ENCODE assay signal across 8 mouse cellular contexts in genomic region chr3:78358377-78358776, GRCm38 (mm10).
DNase-seq lines count a peak whose midpoint lies in the region; ATAC-seq and TF ChIP-seq lines count a peak whose summit lies in the region.

No protein-coding gene starts in this region.

- no peak overlapping the region for H3K27ac ChIP-seq in liver, adult 2 months (replicated peaks; ENCODE audit: insufficient read depth, low read depth, low read length)
- no peak overlapping the region for H3K27ac ChIP-seq in liver, embryonic 11.5 days (ENCODE audit: low read depth, low read length)
- H3K27ac ChIP-seq in embryonic facial prominence, embryonic 14.5 days (replicated peaks; ENCODE audit: low read depth, low read length) = no peak overlapping the region

- 36% methylated on average over 1 of the region's 1 CpGs for WGBS in liver, adult 2 months
- WGBS in liver, embryonic 11.5 days = 49% methylated on average over 1 of the region's 1 CpGs
- WGBS in embryonic facial prominence, embryonic 14.5 days = 48% methylated on average over 1 of the region's 1 CpGs

- peak; percentile 23; the same call in 1 of the 2 replicates for TF ChIP-seq CTCF in liver, adult 2 months (IDR thresholded peaks at IDR 0.05; ENCODE audit: low read depth, low read length)

- no peaks in the 10 kb centered on the region for H3K79me2 ChIP-seq in liver, adult 2 months (ENCODE audit: control insufficient read depth, insufficient read depth, low read length)

- no peaks in the 10 kb centered on the region for H3K36me3 ChIP-seq in liver, adult 2 months (ENCODE audit: control insufficient read depth, insufficient read depth, low read length)
- no peaks in the 10 kb centered on the region for H3K36me3 ChIP-seq in liver, embryonic 11.5 days (ENCODE audit: control insufficient read depth, insufficient read depth, low read length)
- no peaks in the 10 kb centered on the region for H3K36me3 ChIP-seq in embryonic facial prominence, embryonic 14.5 days (ENCODE audit: control insufficient read depth, insufficient read depth, low read length)

- H3K9me3 ChIP-seq in liver, embryonic 11.5 days (ENCODE audit: control insufficient read depth, low read length) = no peaks in the 10 kb centered on the region
- H3K9me3 ChIP-seq in embryonic facial prominence, embryonic 14.5 days (ENCODE audit: control insufficient read depth, low read length) = no peaks in the 10 kb centered on the region

- no peaks in the 10 kb centered on the region for H3K27me3 ChIP-seq in liver, adult 2 months (ENCODE audit: control insufficient read depth, insufficient read depth, low read length)
- no peaks in the 10 kb centered on the region for H3K27me3 ChIP-seq in liver, embryonic 11.5 days (replicated peaks; ENCODE audit: control insufficient read depth, insufficient read depth, low read length)
- no peaks in the 10 kb centered on the region for H3K27me3 ChIP-seq in embryonic facial prominence, embryonic 14.5 days (replicated peaks; ENCODE audit: control insufficient read depth, insufficient read depth, low read length)

- no peak overlapping the region for H3K9ac ChIP-seq in liver, adult 2 months (ENCODE audit: low read depth, low read length)
- H3K9ac ChIP-seq in liver, embryonic 11.5 days (ENCODE audit: low read depth, low read length) = no peak overlapping the region
- H3K9ac ChIP-seq in embryonic facial prominence, embryonic 14.5 days (ENCODE audit: low read depth, low read length) = no peak overlapping the region

- no peaks in the 10 kb centered on the region for H3K4me1 ChIP-seq in liver, adult 2 months (ENCODE audit: control insufficient read depth, insufficient read depth, low read length)
- no peaks in the 10 kb centered on the region for H3K4me1 ChIP-seq in liver, embryonic 11.5 days (replicated peaks; ENCODE audit: control insufficient read depth, insufficient read depth, low read length)
- H3K4me1 ChIP-seq in embryonic facial prominence, embryonic 14.5 days (ENCODE audit: control insufficient read depth, insufficient read depth, low read length) = no peaks in the 10 kb centered on the region

- TF ChIP-seq POLR2A in liver, adult 2 months (IDR thresholded peaks at IDR 0.05; ENCODE audit: extremely low read depth, insufficient read depth, low read length) = no peak

- H3K4me2 ChIP-seq in liver, embryonic 11.5 days = no peak overlapping the region
- H3K4me2 ChIP-seq in embryonic facial prominence, embryonic 14.5 days (ENCODE audit: low read depth, low read length) = no peak overlapping the region

- DNase-seq in liver, adult 2 months (ENCODE audit: extremely low read depth, low read depth, low spot score) = peak; percentile 40
- no peak for DNase-seq in liver, embryonic 11.5 days (ENCODE audit: low spot score)
- DNase-seq in brain, adult 2 months (ENCODE audit: low read depth, low spot score) = peak; percentile 80
- DNase-seq in embryonic facial prominence, embryonic 14.5 days (ENCODE audit: low spot score) = peak; percentile 72
- peak; percentile 30 for DNase-seq in layer of hippocampus, adult 9-10 months (ENCODE audit: low spot score)
- peak; percentile 41 for DNase-seq in right cerebral cortex, adult 18-20 months
- no peak for DNase-seq in adrenal gland, postnatal 4 days (ENCODE audit: low spot score in 2 of 2)
- no peak for DNase-seq in adrenal gland, postnatal 25 days

- no peak overlapping the region for H3K4me3 ChIP-seq in liver, adult 2 months (ENCODE audit: insufficient read depth, low read depth, low read length)
- H3K4me3 ChIP-seq in liver, embryonic 11.5 days (ENCODE audit: low read depth, low read length) = no peak overlapping the region
- no peak overlapping the region for H3K4me3 ChIP-seq in embryonic facial prominence, embryonic 14.5 days (ENCODE audit: low read depth, low read length)

- no peak for ATAC-seq in liver, embryonic 11.5 days (replicated peaks; ENCODE audit: low FRiP score)
- ATAC-seq in embryonic facial prominence, embryonic 14.5 days (ENCODE audit: low read depth) = no peak

Comparison
In these comparisons a context has a peak if more than half of its experiments do, and no peak if none do; other contexts are left out.
1. DNase-seq: peak in liver, adult 2 months (single experiment), brain, adult 2 months (single experiment), embryonic facial prominence, embryonic 14.5 days (single experiment), layer of hippocampus, adult 9-10 months (single experiment) and right cerebral cortex, adult 18-20 months (single experiment); none in liver, embryonic 11.5 days (single experiment), adrenal gland, postnatal 4 days (0 of 2) and adrenal gland, postnatal 25 days (single experiment).